Mouse (Mus musculus) midbrain, embryonic 13.5 days (tissue): ENCODE measurements around the gene Prss40. TPM values are rescaled to one million over a fixed set of nuclear protein-coding genes. Genes with fewer than 3 reads are reported as not detected.
"Not testable (repeated sequence)": the region's sequence is repeated elsewhere in the genome, so short reads cannot be mapped to it uniquely, and the experiment has no call there.

Experiments used
- ATAC-seq: fragments of 200-750 bp; cut with Nextera tagmentation; 2 replicates; pipeline ENCODE4 v1.8.0; 2017; ENCODE audit warnings: mild to moderate bottlenecking, moderate TSS enrichment, moderate library complexity
- H3K27ac ChIP-seq: fragments of 300-500 bp; sonication (generic); 2 replicates; pipeline ENCODE4 v1.5.1; 2015; ENCODE audit warnings: inconsistent platforms, mild to moderate bottlenecking, moderate library complexity
- H3K27me3 ChIP-seq: fragments of 300-500 bp; sonication (generic); 2 replicates; pipeline ENCODE4 v1.6.1; 2015; ENCODE audit warnings: mild to moderate bottlenecking, inconsistent platforms
- H3K36me3 ChIP-seq: fragments of 300-500 bp; sonication (generic); 2 replicates; pipeline ENCODE4 v1.6.1; 2015; ENCODE audit warnings: mild to moderate bottlenecking, inconsistent platforms
- H3K4me1 ChIP-seq: fragments of 300-500 bp; sonication (generic); replicated peaks from 2 replicates; pipeline ENCODE4 v1.6.1; 2015; ENCODE audit warnings: inconsistent platforms
- H3K4me2 ChIP-seq: fragments of 300-500 bp; sonication (generic); replicated peaks from 2 replicates; pipeline ENCODE4 v1.6.1; 2015; ENCODE audit warnings: moderate library complexity, mild to moderate bottlenecking, inconsistent platforms
- H3K4me3 ChIP-seq: fragments of 300-500 bp; sonication (generic); replicated peaks from 2 replicates; pipeline ENCODE4 v1.5.1; 2015; ENCODE audit warnings: mild to moderate bottlenecking, inconsistent platforms
- H3K9ac ChIP-seq: fragments of 300-500 bp; sonication (generic); replicated peaks from 2 replicates; pipeline ENCODE4 v1.6.1; 2015; ENCODE audit warnings: mild to moderate bottlenecking, inconsistent platforms
- H3K9me3 ChIP-seq: fragments of 300-500 bp; sonication (generic); 2 replicates; pipeline ENCODE4 v1.6.1; 2016; ENCODE audit warnings: mild to moderate bottlenecking, inconsistent platforms
- WGBS: fragments of 180-500 bp; shearing (Covaris S2); methylation state at CpG from one replicate; pipeline ENCODE4 v1.1.7; 2015; 5-methylcytosine and 5-hydroxymethylcytosine counted together
- polyA plus RNA-seq: library from polyadenylated mRNA; unstranded; fragments of >200 nt; fragmentation: Nextera tagmentation; extraction: Ambion mirVana; gene quantifications from 2 replicates; pipeline ENCODE4 v1.2.1, GENCODE M21; 2015

The Prss40 gene
- polyA plus RNA-seq, 1 experiment from 2014 or later: not detected

DNA sequence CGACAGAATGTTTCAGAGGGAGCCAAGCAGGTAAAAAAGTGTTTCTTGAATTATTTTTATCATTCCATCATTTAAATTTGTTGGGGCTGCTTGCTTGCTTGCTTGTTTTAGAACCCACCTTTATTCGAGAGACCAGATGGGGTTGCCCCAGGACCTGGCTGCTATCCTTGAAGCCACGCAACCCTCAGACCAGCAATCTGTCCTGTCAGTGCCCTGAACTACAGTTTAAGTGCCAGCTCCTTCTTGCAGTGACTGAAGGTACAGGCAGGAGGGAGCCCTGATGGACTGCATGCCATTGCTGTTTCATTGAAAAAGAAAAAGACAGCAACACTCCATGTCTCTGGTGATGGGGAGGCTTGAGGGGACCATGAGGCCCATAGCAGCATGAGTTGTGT, 37.9 kb downstream of the Prss40 start:
- H3K4me3 ChIP-seq: no peak overlapping the region
- H3K27me3 ChIP-seq: no peaks in the 10 kb centered on the region
- no peak overlapping the region for H3K4me2 ChIP-seq
- no peak for ATAC-seq
- H3K9me3 ChIP-seq: no peaks in the 10 kb centered on the region
- 82% methylated on average over 3 of the region's 3 CpGs for WGBS
- no peak overlapping the region for H3K27ac ChIP-seq
- no peaks in the 10 kb centered on the region for H3K36me3 ChIP-seq
- H3K4me1 ChIP-seq: no peaks in the 10 kb centered on the region
- no peak overlapping the region for H3K9ac ChIP-seq

- H3K36me3 ChIP-seq: no peaks in the 10 kb centered on the region
- WGBS: 89% methylated on average over 6 of the region's 6 CpGs
- H3K9me3 ChIP-seq: no peaks in the 10 kb centered on the region
- no peak overlapping the region for H3K9ac ChIP-seq
- no peaks in the 10 kb centered on the region for H3K27me3 ChIP-seq
- no peak for ATAC-seq
- no peaks in the 10 kb centered on the region for H3K4me1 ChIP-seq
- H3K27ac ChIP-seq: no peak overlapping the region
- no peak overlapping the region for H3K4me2 ChIP-seq
- no peak overlapping the region for H3K4me3 ChIP-seq
Observed at GRCm38 (mm10) chr1:34522205-34522849, 38.4 kb downstream of the Prss40 start.

DNA sequence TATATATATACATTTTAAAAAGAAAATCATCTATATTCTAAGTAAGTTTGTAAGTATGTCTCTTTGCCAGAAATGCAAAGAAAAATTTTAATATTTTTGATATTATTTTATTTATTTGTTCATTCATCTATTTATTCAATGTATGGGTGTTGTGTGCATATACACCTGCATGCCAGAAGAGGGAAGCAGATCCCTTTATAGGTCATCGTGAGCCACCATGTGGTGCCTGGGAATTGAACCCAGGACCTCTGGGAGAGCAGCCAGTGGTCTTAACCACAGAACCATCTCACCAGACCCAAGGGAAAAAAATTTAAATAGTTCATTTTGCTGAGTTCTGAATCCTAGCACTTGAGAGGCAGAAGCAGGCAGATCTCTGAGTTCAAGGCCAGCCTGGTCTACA, 42.5 kb downstream of the Prss40 start:
- Histone ChIP-seq H3K4me3 (no peak overlapping the region), H3K27me3 (no peaks in the 10 kb centered on the region), H3K36me3 (no peaks in the 10 kb centered on the region), H3K9ac (no peak overlapping the region), H3K4me1 (no peaks in the 10 kb centered on the region), H3K4me2 (no peak overlapping the region), H3K9me3 (peaks cover 7% of the 10 kb centered on the region; the same call in 1 of the 2 replicates), H3K27ac (no peak overlapping the region)
- 83% methylated on average over 1 of the region's 1 CpGs for WGBS
- no peak for ATAC-seq

GRCm38 (mm10) chr1:34517797-34518196, 42.9 kb downstream of the Prss40 start:
- H3K27ac ChIP-seq, H3K4me1 ChIP-seq, ATAC-seq, H3K9me3 ChIP-seq, H3K27me3 ChIP-seq, H3K4me3 ChIP-seq, H3K9ac ChIP-seq, H3K36me3 ChIP-seq, H3K4me2 ChIP-seq: not testable (repeated sequence)
- 75% methylated on average over 1 of the region's 1 CpGs for WGBS

GRCm38 (mm10) chr1:34517297-34517696, 43.4 kb downstream of the Prss40 start:
- H3K9ac ChIP-seq, ATAC-seq, H3K27ac ChIP-seq, H3K36me3 ChIP-seq, H3K9me3 ChIP-seq, H3K4me3 ChIP-seq, H3K4me1 ChIP-seq, H3K4me2 ChIP-seq, H3K27me3 ChIP-seq: not testable (repeated sequence)
- 72% methylated on average over 6 of the region's 6 CpGs for WGBS

DNA sequence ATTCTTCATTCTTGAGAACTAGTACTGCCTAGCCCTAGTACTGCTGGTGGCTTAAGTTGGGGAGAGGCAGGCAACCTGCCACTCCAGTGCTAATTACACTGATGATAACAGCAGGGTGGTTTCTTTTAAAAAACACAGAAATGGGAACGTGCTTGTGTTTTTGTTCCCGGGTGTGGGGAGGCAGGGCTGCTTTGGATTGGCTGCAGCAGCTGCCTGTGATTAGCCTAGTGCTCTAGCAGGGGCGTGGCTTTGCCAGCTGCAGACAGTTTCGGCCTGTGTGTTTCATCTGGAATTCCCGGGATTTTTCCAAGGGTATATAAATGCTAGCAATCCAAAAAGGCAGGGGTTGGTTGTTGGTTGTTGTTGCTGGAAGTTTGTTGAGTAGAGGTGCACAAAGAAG, 44.1 kb downstream of the Prss40 start:
- H3K36me3 ChIP-seq: no peaks in the 10 kb centered on the region
- H3K27ac ChIP-seq: no peak overlapping the region
- no peaks in the 10 kb centered on the region for H3K4me1 ChIP-seq
- no peak overlapping the region for H3K4me2 ChIP-seq
- WGBS: 61% methylated on average over 5 of the region's 5 CpGs
- H3K9ac ChIP-seq: no peak overlapping the region
- H3K27me3 ChIP-seq: no peaks in the 10 kb centered on the region
- no peak overlapping the region for H3K4me3 ChIP-seq
- no peak for ATAC-seq
- H3K9me3 ChIP-seq: peaks cover 7% of the 10 kb centered on the region; the same call in 1 of the 2 replicates

- no peak overlapping the region for H3K4me2 ChIP-seq
- 76% methylated on average over 4 of the region's 4 CpGs for WGBS
- no peak overlapping the region for H3K27ac ChIP-seq
- no peak for ATAC-seq
- H3K4me1 ChIP-seq: no peaks in the 10 kb centered on the region
- H3K9ac ChIP-seq: no peak overlapping the region
- H3K36me3 ChIP-seq: no peaks in the 10 kb centered on the region
- H3K27me3 ChIP-seq: no peaks in the 10 kb centered on the region
- H3K4me3 ChIP-seq: no peak overlapping the region
- H3K9me3 ChIP-seq: peaks cover 7% of the 10 kb centered on the region; the same call in 1 of the 2 replicates
Observed at GRCm38 (mm10) chr1:34513068-34513467, 47.7 kb downstream of the Prss40 start.

- H3K27ac ChIP-seq: no peak overlapping the region
- no peaks in the 10 kb centered on the region for H3K27me3 ChIP-seq
- no peaks in the 10 kb centered on the region for H3K4me1 ChIP-seq
- H3K9ac ChIP-seq: no peak overlapping the region
- no peaks in the 10 kb centered on the region for H3K36me3 ChIP-seq
- 3% methylated on average over 3 of the region's 3 CpGs for WGBS
- peaks cover 4% of the 10 kb centered on the region; the same call in 1 of the 2 replicates for H3K9me3 ChIP-seq
- no peak overlapping the region for H3K4me2 ChIP-seq
- ATAC-seq: 0 out of 2 replicates have a peak, but pooled peaks have one; percentile 37
- H3K4me3 ChIP-seq: no peak overlapping the region
Observed at GRCm38 (mm10) chr1:34511027-34511426, 49.7 kb downstream of the Prss40 start.

GRCm38 (mm10) chr1:34510575-34510981, 50.2 kb downstream of the Prss40 start:
- Histone ChIP-seq H3K4me3 (no peak overlapping the region), H3K27me3 (no peaks in the 10 kb centered on the region), H3K4me2 (peak overlapping the region; percentile 27; the same call in 1 of the 2 replicates), H3K36me3 (no peaks in the 10 kb centered on the region), H3K4me1 (no peaks in the 10 kb centered on the region), H3K9ac (no peak overlapping the region), H3K9me3 (no peaks in the 10 kb centered on the region), H3K27ac (no peak overlapping the region)
- 9% methylated on average over 7 of the region's 7 CpGs for WGBS
- ATAC-seq: no peak

GRCm38 (mm10) chr1:34507986-34508385, 52.8 kb downstream of the Prss40 start:
- no peak overlapping the region for H3K4me2 ChIP-seq
- no peak overlapping the region for H3K4me3 ChIP-seq
- H3K27me3 ChIP-seq: no peaks in the 10 kb centered on the region
- H3K27ac ChIP-seq: no peak overlapping the region
- H3K36me3 ChIP-seq: no peaks in the 10 kb centered on the region
- H3K9me3 ChIP-seq: no peaks in the 10 kb centered on the region
- no peaks in the 10 kb centered on the region for H3K4me1 ChIP-seq
- ATAC-seq: no peak
- no peak overlapping the region for H3K9ac ChIP-seq
- 66% methylated on average over 3 of the region's 3 CpGs for WGBS

DNA sequence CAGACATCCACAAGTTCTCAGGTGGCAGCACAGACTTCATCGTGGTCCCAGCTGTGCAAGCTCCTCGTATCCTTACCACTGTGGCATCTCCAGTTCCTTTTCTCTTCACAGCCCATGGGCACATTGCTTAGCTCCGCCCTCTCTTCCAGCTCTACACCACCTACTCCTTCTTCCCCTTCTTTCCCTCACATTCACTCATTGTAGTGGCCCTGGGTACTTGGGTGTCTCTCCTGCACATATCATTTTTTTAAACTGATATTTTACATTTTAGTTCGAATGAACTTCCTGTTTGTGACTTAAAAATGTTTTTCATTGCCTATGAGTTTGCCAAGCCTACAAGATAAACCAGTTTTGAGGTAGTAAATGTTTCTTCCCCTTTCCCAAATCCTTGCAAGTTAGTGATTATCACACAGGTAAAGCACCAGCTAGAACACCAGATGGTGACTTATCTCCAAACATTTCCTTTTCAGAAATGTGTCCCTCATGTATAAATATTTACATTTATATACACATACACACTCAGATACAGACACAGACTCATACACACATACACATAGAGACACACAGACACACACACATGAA, 54.7 kb downstream of the Prss40 start:
- H3K27ac ChIP-seq: no peak overlapping the region
- WGBS: 77% methylated on average over 4 of the region's 4 CpGs
- no peaks in the 10 kb centered on the region for H3K4me1 ChIP-seq

DNA sequence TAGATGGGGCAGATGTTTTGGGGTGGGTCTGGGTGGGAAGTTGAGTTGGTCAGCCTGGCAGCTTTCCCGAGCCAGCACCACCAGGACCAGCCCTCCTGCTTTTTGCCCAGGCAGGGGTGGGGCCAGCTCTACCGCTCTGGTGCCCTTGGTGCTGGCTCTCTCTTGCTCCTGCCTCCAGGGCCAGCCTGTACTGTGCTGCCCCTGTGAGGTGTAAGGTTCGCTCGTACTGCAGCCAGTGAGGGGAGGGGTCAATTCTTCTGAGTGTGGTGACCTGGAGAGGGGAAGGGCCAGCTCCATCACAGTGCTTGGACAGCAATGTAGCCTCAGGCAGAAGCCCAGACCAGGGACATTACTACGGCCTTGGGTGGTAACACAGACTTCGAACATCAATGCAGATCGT, 55.4 kb downstream of the Prss40 start:
- WGBS: 68% methylated on average over 7 of the region's 7 CpGs
- no peaks in the 10 kb centered on the region for H3K9me3 ChIP-seq
- no peaks in the 10 kb centered on the region for H3K36me3 ChIP-seq
- H3K4me3 ChIP-seq: no peak overlapping the region
- H3K27me3 ChIP-seq: no peaks in the 10 kb centered on the region
- no peak overlapping the region for H3K27ac ChIP-seq
- H3K4me2 ChIP-seq: no peak overlapping the region
- no peak for ATAC-seq
- H3K4me1 ChIP-seq: no peaks in the 10 kb centered on the region
- no peak overlapping the region for H3K9ac ChIP-seq

More for the DNA sequence above, 54.7 kb downstream of the Prss40 start:
- no peak overlapping the region for H3K9ac ChIP-seq
- no peak overlapping the region for H3K4me3 ChIP-seq
- H3K36me3 ChIP-seq: no peaks in the 10 kb centered on the region
- H3K4me2 ChIP-seq: no peak overlapping the region
- no peaks in the 10 kb centered on the region for H3K9me3 ChIP-seq
- no peak for ATAC-seq
- no peaks in the 10 kb centered on the region for H3K27me3 ChIP-seq

DNA sequence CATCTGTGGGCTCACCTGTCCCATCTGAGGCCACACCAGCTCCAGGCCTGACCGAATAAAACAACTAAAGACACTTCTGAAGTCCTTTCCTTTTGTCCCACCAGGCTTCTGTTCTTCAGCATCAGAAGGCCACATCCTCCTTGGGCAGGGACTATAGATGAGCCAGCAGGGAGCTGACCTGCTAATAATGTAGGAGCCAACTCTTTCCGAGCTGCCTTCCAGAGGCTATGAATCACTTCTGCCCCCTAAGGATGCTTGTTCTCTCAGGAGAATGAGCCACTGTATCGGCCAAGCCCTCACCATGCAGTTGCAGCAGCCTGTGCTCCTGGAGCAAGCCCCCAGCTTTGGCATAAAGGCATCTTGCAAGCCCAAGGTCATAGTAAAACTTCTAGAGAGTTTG, 57.8 kb downstream of the Prss40 start:
- Histone ChIP-seq H3K4me3 (no peak overlapping the region), H3K36me3 (no peaks in the 10 kb centered on the region), H3K27ac (no peak overlapping the region), H3K9ac (no peak overlapping the region), H3K4me1 (no peaks in the 10 kb centered on the region), H3K4me2 (no peak overlapping the region), H3K27me3 (no peaks in the 10 kb centered on the region), H3K9me3 (no peaks in the 10 kb centered on the region)
- no peak for ATAC-seq
- WGBS: 50% methylated on average over 3 of the region's 3 CpGs
